Mouse (Mus musculus) intestine, postnatal 0 days (tissue): ENCODE measurements around the gene Gdf1. TPM values are rescaled to one million over a fixed set of nuclear protein-coding genes. Genes with fewer than 3 reads are reported as not detected.
A peak's percentile ranks its signal among the peaks of the same experiment; 100 is the strongest.

Experiments used
- ATAC-seq: fragments of 200-750 bp; cut with Nextera tagmentation; 2 replicates; pipeline ENCODE4 v1.8.0; 2017; ENCODE audit warnings: mild to moderate bottlenecking, moderate TSS enrichment, moderate library complexity
- H3K27ac ChIP-seq: fragments of 300-500 bp; sonication (generic); 2 replicates; pipeline ENCODE4 v1.5.1; 2014; ENCODE audit warnings: mild to moderate bottlenecking, low read depth, low read length, moderate library complexity
- H3K27me3 ChIP-seq: fragments of 300-500 bp; sonication (generic); replicated peaks from 2 replicates; pipeline ENCODE4 v1.6.1; 2014; ENCODE audit warnings: low read length, mixed read lengths; ENCODE audit not compliant: control insufficient read depth, insufficient read depth
- H3K36me3 ChIP-seq: fragments of 300-500 bp; sonication (generic); 2 replicates; pipeline ENCODE4 v1.6.1; 2014; ENCODE audit warnings: mild to moderate bottlenecking, moderate library complexity; ENCODE audit not compliant: control insufficient read depth, insufficient read depth
- H3K4me1 ChIP-seq: fragments of 300-500 bp; sonication (generic); replicated peaks from 2 replicates; pipeline ENCODE4 v1.6.1; 2014; ENCODE audit warnings: antibody characterized with exemption, low read length, mixed read lengths; ENCODE audit not compliant: control insufficient read depth, insufficient read depth
- H3K4me2 ChIP-seq: fragments of 300-500 bp; sonication (generic); replicated peaks from 2 replicates; pipeline ENCODE4 v1.6.1; 2014; ENCODE audit warnings: low read depth, mild to moderate bottlenecking, moderate library complexity
- H3K4me3 ChIP-seq: fragments of 300-500 bp; sonication (generic); 2 replicates; pipeline ENCODE4 v1.5.1; 2014; ENCODE audit warnings: low read depth, low read length
- H3K9ac ChIP-seq: fragments of 300-500 bp; sonication (generic); 2 replicates; pipeline ENCODE4 v1.6.1; 2014; ENCODE audit warnings: mild to moderate bottlenecking, low read depth, low read length
- H3K9me3 ChIP-seq: fragments of 300-500 bp; sonication (generic); 2 replicates; pipeline ENCODE4 v1.6.1; 2016; ENCODE audit warnings: mixed run types; ENCODE audit not compliant: control insufficient read depth
- CTCF ChIP-seq: sonication (generic); IDR thresholded peaks from 2 replicates; pipeline ENCODE4 v1.5.1; 2016; ENCODE audit warnings: low read depth, mild to moderate bottlenecking, control low read depth, antibody characterized with exemption, moderate library complexity
- WGBS: fragments of 180-500 bp; shearing (Covaris S2); extraction: QIAGEN DNeasy Blood & Tissue Kit; methylation state at CpG from one replicate; pipeline ENCODE4 v1.1.7; 2014; 5-methylcytosine and 5-hydroxymethylcytosine counted together
- polyA plus RNA-seq: library from polyadenylated mRNA; unstranded; fragments of >200 nt; fragmentation: Nextera tagmentation; extraction: Ambion mirVana; gene quantifications from 2 replicates; pipeline ENCODE4 v1.2.1, GENCODE M21; 2015

Gene Gdf1
- polyA plus RNA-seq, 1 experiment from 2014 or later, result not detected

GRCm38 (mm10) chr8:70327512-70327911 is 2.1 kb upstream of the Gdf1 start:
- Histone ChIP-seq H3K27ac (no peak overlapping the region), H3K4me3 (no peak overlapping the region), H3K4me1 (no peaks in the 10 kb centered on the region), H3K27me3 (no peaks in the 10 kb centered on the region), H3K4me2 (no peak overlapping the region), H3K36me3 (peaks cover 13% of the 10 kb centered on the region), H3K9me3 (no peaks in the 10 kb centered on the region), H3K9ac (no peak overlapping the region)
- TF ChIP-seq CTCF, result no peak
- ATAC-seq, result no peak
- 91% methylated on average over 6 of the region's 6 CpGs for WGBS

- H3K9ac ChIP-seq, result no peak overlapping the region
- peak; percentile 1; the same call in 1 of the 2 replicates for ATAC-seq
- no peaks in the 10 kb centered on the region for H3K4me1 ChIP-seq
- 0 out of 2 replicates have a peak overlapping the region, but pooled peaks have one; percentile 17 for H3K4me2 ChIP-seq
- no peaks in the 10 kb centered on the region for H3K27me3 ChIP-seq
- H3K27ac ChIP-seq, result no peak overlapping the region
- H3K4me3 ChIP-seq, result no peak overlapping the region
- 25% methylated on average over 45 of the region's 45 CpGs for WGBS
- TF ChIP-seq CTCF, result no peak
- no peaks in the 10 kb centered on the region for H3K9me3 ChIP-seq
- H3K36me3 ChIP-seq, result peaks cover 39% of the 10 kb centered on the region
These were observed 471 bp downstream of the Gdf1 start for GRCm38 (mm10) chr8:70329835-70330740.

GRCm38 (mm10) chr8:70330741-70331364 is 1.2 kb downstream of the Gdf1 start:
- no peaks in the 10 kb centered on the region for H3K27me3 ChIP-seq
- peaks cover 47% of the 10 kb centered on the region for H3K36me3 ChIP-seq
- peak; percentile 67 for TF ChIP-seq CTCF
- ATAC-seq, result peak; percentile 48
- no peak overlapping the region for H3K4me3 ChIP-seq
- H3K4me1 ChIP-seq, result no peaks in the 10 kb centered on the region
- no peak overlapping the region for H3K27ac ChIP-seq
- no peaks in the 10 kb centered on the region for H3K9me3 ChIP-seq
- 0 out of 2 replicates have a peak overlapping the region, but pooled peaks have one; percentile 17 for H3K4me2 ChIP-seq
- 56% methylated on average over 52 of the region's 53 CpGs for WGBS
- no peak overlapping the region for H3K9ac ChIP-seq

- no peak overlapping the region for H3K4me2 ChIP-seq
- H3K4me3 ChIP-seq, result no peak overlapping the region
These were observed 1.9 kb downstream of the Gdf1 start for GRCm38 (mm10) chr8:70331526-70331925.

GRCm38 (mm10) chr8:70332070-70332877 is 2.7 kb downstream of the Gdf1 start:
- H3K27ac ChIP-seq, result no peak overlapping the region
- WGBS, result 37% methylated on average over 40 of the region's 41 CpGs
- H3K36me3 ChIP-seq, result peaks cover 61% of the 10 kb centered on the region
- no peaks in the 10 kb centered on the region for H3K27me3 ChIP-seq
- no peaks in the 10 kb centered on the region for H3K4me1 ChIP-seq
- 0 out of 2 replicates have a peak overlapping the region, but pooled peaks have one; percentile 18 for H3K4me2 ChIP-seq
- H3K9ac ChIP-seq, result no peak overlapping the region
- H3K9me3 ChIP-seq, result no peaks in the 10 kb centered on the region
- no peak overlapping the region for H3K4me3 ChIP-seq
- peak; percentile 88 for TF ChIP-seq CTCF
- peak; percentile 61 for ATAC-seq

More at GRCm38 (mm10) chr8:70331526-70331925, 1.9 kb downstream of the Gdf1 start:
- 84% methylated on average over 19 of the region's 19 CpGs for WGBS
- H3K9me3 ChIP-seq, result no peaks in the 10 kb centered on the region
- H3K4me1 ChIP-seq, result no peaks in the 10 kb centered on the region
- no peak for ATAC-seq
- peaks cover 53% of the 10 kb centered on the region for H3K36me3 ChIP-seq
- no peak overlapping the region for H3K9ac ChIP-seq
- no peak for TF ChIP-seq CTCF
- no peak overlapping the region for H3K27ac ChIP-seq
- no peaks in the 10 kb centered on the region for H3K27me3 ChIP-seq

GRCm38 (mm10) chr8:70332878-70333202 is 3.2 kb downstream of the Gdf1 start:
- no peak overlapping the region for H3K4me3 ChIP-seq
- no peaks in the 10 kb centered on the region for H3K27me3 ChIP-seq
- H3K4me1 ChIP-seq, result no peaks in the 10 kb centered on the region
- no peaks in the 10 kb centered on the region for H3K9me3 ChIP-seq
- WGBS, result 94% methylated on average over 6 of the region's 6 CpGs
- ATAC-seq, result 0 out of 2 replicates have a peak, but pooled peaks have one; percentile 9
- H3K4me2 ChIP-seq, result no peak overlapping the region
- H3K9ac ChIP-seq, result no peak overlapping the region
- TF ChIP-seq CTCF, result no peak
- H3K36me3 ChIP-seq, result peaks cover 66% of the 10 kb centered on the region
- no peak overlapping the region; the same call in 1 of the 2 replicates for H3K27ac ChIP-seq
